Mouse (Mus musculus) embryonic stem cell, embryonic (primary cell): Measurements from ENCODE around the gene Snapc3.

Experiments used
- CTCF ChIA-PET, 4 experiments: fragments of 300-600 bp in 2 of 4; fragments of 350-600 bp in 2 of 4; sonication (Branson Sonifier 250); formaldehyde crosslinking; loops; one replicate each; lab custom pipeline; 2022; ENCODE audit warnings: inconsistent platforms in 2 of 4; lab: Charles Lee
- POLR2A ChIA-PET, 4 experiments: fragments of 300-600 bp in 2 of 4; fragments of 350-600 bp in 2 of 4; sonication (Branson Sonifier 250); formaldehyde crosslinking; loops; one replicate each; lab custom pipeline; 2022; ENCODE audit warnings: antibody characterized with exemption in 4 of 4, inconsistent platforms in 1 of 4; lab: Charles Lee

Gene Snapc3

DNA sequence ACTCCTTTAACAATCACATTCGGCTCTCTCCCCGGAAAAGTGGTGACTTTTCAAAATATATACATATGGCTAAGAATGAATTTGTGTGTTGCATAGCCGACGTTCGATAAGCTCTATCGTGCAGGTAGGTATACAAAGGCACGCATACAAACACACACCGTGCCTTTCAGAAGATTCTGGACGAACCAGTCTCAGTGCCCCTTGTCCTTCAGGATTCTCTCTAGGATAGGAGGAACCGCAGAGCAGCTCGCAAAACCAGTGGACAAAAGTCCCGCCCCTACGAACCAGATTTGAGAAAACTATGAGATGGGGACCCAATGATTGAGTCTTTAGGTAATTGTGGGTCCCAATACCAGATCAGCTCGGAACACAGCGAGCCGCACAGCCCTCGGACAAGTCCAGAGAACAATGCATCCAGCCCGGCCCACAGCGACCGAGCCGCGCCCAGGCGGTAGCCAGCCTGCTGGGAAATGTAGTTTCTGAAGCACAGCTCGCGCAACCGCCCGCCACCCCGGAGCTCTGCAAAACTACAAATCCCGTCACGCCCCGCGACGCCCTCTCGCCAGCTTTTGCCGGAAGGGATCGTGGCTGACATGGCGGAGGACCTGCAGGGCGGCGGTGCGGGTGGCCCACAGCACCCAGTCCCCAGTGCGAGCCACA is at the start of gene Snapc3:
Gene Snapc3 (plus strand): TSS at position 565 of the 660 bp plus-strand sequence.
- POLR2A ChIA-PET: interaction anchor here (0.6 to 2.9 kb wide), 46 partner anchors 9 to 204 kb away, joined by 3 to 16 read pairs (median 4); partner anchors contain the start of genes Ccdc171 (in 3 of the 4) and Psip1 (in 2 of the 4)
- CTCF ChIA-PET: interaction anchor here in 3 of 4 experiments (0.6 to 1.7 kb wide), 11 partner anchors 11 to 193 kb away, joined by 3 to 6 read pairs (median 3); partner anchors contain the start of gene Psip1 (in 2 of the 3)

DNA sequence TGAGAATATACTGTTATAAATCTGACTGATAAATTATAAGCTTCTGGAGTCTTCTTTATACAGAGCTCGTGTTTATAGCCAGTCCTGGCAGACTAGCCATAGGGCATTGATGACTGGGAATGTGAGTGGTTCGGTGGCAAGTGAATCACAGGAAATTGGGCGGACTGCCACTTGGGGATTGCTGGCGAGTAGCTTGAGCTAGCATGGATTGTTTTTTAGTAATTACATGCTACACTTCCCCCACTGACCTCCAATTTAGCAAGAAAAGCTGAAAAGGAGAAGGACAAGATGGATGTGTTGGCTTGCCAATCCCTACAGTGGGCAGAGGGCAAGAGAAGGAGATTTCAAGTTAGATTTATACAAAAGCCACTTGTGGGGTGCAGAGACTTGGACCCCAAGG is 44.1 kb upstream of the Snapc3 start:
- ChIA-PET CTCF (interaction anchor here in 1 of 4 experiments (1.1 kb wide), 1 partner anchor 149 kb away, joined by 4 read pairs; no protein-coding TSS in a partner anchor), POLR2A (interaction anchor here in 1 of 4 experiments (2.1 kb wide), 1 partner anchor 9 kb away, joined by 8 read pairs; no protein-coding TSS in a partner anchor)

DNA sequence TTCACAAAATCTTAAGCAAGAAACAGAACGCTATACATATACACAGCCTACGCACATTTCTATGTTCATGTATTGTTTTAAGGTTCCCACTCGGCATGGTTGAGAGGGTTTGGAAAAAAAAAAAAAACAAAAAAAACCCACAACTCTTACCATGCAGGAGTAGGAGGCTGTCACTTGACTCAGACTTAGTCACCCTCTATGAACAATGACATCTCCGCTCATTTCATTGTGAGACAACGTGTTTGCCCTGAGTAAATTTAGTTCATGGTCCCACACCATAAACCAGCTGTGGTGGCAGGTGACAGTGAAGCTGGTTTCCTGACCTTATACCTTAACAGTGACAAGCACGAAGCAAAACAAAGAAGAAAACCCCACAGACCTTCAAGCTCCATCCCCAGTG is 41.9 kb upstream of the Snapc3 start:
- CTCF ChIA-PET: interaction anchor here in 2 of 4 experiments (1.1 to 2.2 kb wide), 3 partner anchors 8 to 53 kb away, joined by 3 to 10 read pairs (median 6); no protein-coding TSS in a partner anchor

DNA sequence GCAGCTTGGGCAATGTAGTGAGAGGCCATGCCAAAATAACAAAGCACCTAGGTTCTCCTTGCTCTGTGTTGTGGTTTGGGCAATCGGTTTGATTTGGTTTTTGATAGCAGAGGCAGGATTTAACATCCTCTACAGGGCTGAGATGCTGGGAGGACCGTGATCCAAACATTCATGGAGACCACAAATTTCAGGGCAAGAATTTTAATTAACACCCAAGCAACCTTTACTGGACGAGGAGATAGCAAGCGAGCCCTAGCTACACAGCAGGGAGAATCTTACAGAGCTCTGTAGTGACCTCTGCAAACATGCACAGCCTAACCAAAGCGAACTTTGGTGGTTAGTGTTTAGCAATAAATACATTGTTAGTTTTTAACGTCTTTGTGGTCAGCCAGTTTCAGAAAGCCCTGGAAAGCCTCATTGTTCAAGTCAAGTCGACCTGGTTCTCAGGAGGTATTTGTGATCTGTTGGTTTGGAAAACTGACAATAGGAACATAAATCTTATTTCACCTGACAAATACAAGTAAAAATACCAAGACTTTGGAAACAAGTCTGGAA is 41.0 kb upstream of the Snapc3 start:
- ChIA-PET POLR2A (interaction anchor here in 1 of 4 experiments (0.9 to 1.3 kb wide), 2 partner anchors 21 to 40 kb away, joined by 3 to 5 read pairs; no protein-coding TSS in a partner anchor), CTCF (interaction anchor here in 2 of 4 experiments (1.1 to 1.2 kb wide), 2 partner anchors 8 to 52 kb away, joined by 3 to 10 read pairs; no protein-coding TSS in a partner anchor)

More for the DNA sequence above, 41.9 kb upstream of the Snapc3 start:
- POLR2A ChIA-PET: interaction anchor here in 2 of 4 experiments (0.6 to 1.3 kb wide), 5 partner anchors 20 to 548 kb away, joined by 3 to 5 read pairs (median 4); no protein-coding TSS in a partner anchor

DNA sequence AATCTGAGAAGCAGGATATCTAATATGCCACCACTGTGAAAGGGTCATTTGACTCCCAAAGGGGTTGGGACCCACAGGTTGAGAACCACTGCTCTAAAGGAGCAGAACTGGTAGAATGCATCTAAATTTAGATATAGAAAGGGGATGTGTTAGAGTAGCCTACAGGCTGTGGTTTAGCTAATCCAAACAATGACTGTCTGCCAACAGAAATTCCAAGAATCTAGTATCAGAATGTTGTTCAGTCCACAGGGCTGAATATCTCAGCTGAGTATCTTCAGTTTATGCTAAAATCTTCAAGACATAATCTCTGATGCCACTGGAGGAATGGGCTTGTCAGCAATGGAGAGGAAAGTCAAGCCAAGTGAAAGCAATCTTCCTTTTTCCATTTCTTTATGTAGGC is 38.5 kb upstream of the Snapc3 start:
- CTCF ChIA-PET: interaction anchor here in 1 of 4 experiments (0.5 kb wide), 1 partner anchor 15 kb away, joined by 3 read pairs; no protein-coding TSS in a partner anchor
- POLR2A ChIA-PET: interaction anchor here in 1 of 4 experiments (0.6 kb wide), 1 partner anchor 335 kb away, joined by 3 read pairs; no protein-coding TSS in a partner anchor

DNA sequence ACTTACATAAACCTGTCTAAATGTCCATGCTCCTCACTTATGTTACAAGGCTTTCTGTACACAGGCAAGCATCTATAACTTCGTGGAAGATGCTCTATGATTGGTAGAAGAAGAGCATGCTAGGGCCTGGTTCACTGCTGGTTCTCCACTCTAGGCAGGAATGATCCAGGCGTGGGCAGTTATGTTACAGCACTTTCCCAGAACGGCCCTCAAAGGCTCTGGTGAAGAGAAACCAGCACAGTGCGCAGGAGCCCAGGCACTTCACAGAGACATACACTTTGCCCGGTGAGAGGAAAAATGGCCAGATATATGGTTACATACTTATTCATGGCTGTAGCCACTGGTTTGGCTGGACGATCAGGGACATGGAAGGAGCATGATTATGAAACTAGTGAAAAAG is 37.8 kb upstream of the Snapc3 start:
- POLR2A ChIA-PET: no interaction called here

DNA sequence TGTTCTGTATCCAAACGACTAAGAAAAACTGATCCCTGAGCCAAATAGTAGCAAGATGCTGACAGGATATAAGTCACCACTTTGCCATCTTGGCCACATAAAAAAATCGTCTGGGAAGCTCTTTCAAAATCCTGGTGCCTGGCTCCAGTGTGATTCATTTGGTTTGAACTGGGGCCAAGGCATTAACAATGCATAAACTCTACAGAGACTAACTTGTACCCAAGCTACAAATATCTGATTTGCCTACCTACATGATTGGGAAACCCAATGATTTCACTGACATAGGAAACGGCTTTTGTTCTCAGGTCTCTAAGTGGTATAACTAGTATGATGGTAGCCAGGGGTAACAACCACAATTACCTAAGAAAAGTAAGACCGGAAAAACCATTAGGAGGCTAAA is 37.3 kb upstream of the Snapc3 start:
- CTCF ChIA-PET: interaction anchor here in 1 of 4 experiments (0.7 kb wide), 1 partner anchor 14 kb away, joined by 4 read pairs; no protein-coding TSS in a partner anchor
- POLR2A ChIA-PET: interaction anchor here in 1 of 4 experiments (0.7 kb wide), 1 partner anchor 27 kb away, joined by 4 read pairs; no protein-coding TSS in a partner anchor

More for the DNA sequence above, 37.8 kb upstream of the Snapc3 start:
- CTCF ChIA-PET: no interaction called here

DNA sequence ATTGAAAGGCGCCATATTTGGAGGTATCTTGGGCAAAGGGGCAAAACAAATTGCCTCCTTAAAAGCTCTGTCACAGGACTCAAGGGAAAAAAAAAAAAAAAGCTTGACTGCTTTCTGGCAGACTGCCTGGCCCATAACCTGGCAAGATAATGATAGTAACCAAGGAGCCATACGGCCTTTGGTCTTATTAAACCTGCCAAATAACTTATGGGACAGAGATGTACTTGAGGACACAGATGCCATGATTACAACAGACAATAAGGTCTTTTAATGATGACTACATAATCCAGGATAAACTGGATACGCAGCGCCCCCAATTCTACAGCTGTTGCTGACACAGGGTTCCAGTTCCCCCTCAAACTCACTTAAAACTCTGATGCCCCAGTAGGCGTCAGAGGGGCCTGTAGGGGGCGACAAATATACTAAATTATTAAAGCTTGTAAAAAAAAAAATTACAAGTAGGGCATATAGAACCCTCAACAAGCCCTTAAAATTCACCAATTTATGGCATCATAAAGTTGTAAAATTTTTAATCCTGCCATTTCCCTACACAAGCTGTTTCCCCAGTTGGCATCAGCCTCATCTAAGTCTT is 33.5 kb upstream of the Snapc3 start:
- ChIA-PET POLR2A (interaction anchor here in 3 of 4 experiments (0.7 to 2.0 kb wide), 3 partner anchors 13 to 141 kb away, joined by 3 to 9 read pairs (median 5); partner anchors contain the start of gene Ccdc171 (in 1 of the 3)), CTCF (interaction anchor here (0.6 to 1.5 kb wide), 23 partner anchors 8 to 1044 kb away, joined by 3 to 10 read pairs (median 3); partner anchors contain the start of genes Snapc3 (in 2 of the 4) and Ccdc171 (in 1 of the 4))

DNA sequence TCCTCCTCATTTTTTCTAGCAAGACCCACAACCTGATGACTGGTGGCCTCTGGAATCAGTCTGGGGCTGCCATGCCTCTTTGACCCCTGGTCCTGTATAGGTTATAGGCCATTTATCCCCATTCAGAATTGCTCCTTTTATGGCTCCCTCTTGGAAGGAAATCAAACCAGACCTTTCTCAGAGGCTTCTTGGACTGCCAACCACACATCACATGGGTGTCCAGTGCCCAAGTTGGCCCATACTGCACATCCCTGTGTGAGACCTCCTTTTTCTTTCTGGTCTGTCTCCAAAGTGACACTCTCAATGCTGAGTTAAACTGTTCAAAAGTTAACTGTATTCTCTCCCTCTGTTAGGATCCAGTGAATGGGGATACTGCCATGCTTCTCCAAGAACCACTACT is 32.4 kb upstream of the Snapc3 start:
- ChIA-PET CTCF (no interaction called here), POLR2A (no interaction called here)

DNA sequence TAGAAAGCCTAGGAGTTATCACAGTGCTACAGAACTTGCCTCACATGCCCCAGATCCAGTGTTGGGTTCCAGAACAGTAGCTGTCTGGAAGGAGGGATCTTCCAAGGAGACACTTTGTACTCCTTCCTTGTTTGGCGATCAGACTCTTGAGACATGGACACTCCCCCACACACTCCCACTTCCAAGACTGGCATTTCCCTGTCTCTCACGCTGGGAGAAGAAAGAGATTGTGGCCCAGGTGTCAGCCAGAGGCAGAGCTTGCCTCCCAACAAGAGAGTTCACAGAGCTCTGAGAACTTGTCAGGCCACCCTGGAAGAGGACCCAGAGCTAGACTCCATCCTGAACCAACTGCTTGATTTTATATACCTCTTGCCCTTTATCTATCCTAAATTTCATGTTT is 27.0 kb upstream of the Snapc3 start:
- ChIA-PET CTCF (interaction anchor here in 1 of 4 experiments (0.5 kb wide), 1 partner anchor 1137 kb away, joined by 3 read pairs; no protein-coding TSS in a partner anchor), POLR2A (interaction anchor here in 2 of 4 experiments (1.2 to 2.3 kb wide), 5 partner anchors 9 to 33 kb away, joined by 3 to 8 read pairs (median 4); partner anchors contain the start of gene Snapc3 (in 1 of the 2))

DNA sequence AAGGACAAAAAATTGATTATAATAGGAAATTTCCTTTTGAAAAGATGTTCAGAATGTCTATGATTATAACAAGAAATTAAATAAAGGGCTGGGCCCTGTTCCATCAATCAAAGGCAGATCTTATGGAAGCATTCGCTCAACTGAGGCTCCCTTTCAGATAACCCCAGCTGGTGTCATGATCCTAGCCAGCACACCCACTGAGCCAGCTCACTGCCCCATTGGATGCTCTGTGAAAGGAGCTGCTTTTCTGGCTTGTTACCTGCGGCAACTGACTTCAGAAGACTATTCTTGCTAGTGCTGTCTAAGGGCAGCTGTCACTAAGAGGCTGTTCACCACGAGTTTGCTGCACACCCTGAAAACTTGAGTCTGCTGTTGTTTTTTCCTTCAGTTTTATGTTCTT is 25.6 kb upstream of the Snapc3 start:
- CTCF ChIA-PET: no interaction called here
- POLR2A ChIA-PET: interaction anchor here in 2 of 4 experiments (0.7 to 1.9 kb wide), 2 partner anchors 22 to 63 kb away, joined by 4 read pairs; no protein-coding TSS in a partner anchor

DNA sequence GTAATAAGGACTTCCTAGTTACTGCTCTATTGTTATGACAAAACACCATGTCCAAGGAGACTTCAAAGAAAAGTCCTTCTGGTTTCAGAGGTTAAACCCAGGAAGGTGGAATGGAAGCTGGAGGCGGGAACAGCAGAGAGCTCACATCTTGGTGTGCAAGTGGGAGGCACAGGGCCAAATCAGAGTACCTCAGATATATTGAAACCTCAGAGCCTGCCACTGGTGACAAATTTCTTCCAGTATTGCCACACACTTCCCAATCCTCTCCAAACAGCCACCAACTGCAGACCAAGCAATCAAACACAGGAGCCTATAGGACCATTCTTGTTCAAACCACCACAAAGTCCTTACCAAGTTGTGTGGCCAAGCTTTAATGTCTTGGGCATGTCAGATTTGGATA is 23.8 kb upstream of the Snapc3 start:
- ChIA-PET CTCF (interaction anchor here in 2 of 4 experiments (0.7 to 0.9 kb wide), 2 partner anchors 10 to 30 kb away, joined by 3 read pairs; no protein-coding TSS in a partner anchor), POLR2A (interaction anchor here (0.6 to 1.2 kb wide), 6 partner anchors 8 to 1769 kb away, joined by 3 to 7 read pairs (median 4); partner anchors contain the start of gene Snapc3 (in 1 of the 4))

DNA sequence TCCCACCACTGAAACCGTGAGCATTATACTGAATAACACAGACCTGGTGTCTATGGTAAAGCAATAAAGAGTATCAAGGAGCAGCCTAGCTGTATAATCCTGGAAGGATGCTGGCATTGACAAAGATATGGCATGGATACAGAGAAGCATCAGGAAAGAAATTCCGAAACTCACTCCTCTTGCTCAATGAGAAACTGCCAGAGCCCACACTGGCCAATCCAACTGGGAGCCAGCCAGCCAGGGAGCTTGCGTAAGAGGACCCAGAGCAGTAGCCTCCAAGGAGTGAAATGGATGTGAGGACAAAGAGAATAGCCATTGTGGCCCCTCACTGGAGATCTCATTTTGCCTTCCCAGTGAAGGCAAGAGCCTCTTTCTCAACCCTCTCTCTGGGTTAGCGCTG is 21.2 kb upstream of the Snapc3 start:
- POLR2A ChIA-PET: interaction anchor here in 2 of 4 experiments (1.3 to 2.0 kb wide), 2 partner anchors 13 to 21 kb away, joined by 3 to 9 read pairs; partner anchors contain the start of gene Snapc3 (in 1 of the 2)
- CTCF ChIA-PET: no interaction called here

DNA sequence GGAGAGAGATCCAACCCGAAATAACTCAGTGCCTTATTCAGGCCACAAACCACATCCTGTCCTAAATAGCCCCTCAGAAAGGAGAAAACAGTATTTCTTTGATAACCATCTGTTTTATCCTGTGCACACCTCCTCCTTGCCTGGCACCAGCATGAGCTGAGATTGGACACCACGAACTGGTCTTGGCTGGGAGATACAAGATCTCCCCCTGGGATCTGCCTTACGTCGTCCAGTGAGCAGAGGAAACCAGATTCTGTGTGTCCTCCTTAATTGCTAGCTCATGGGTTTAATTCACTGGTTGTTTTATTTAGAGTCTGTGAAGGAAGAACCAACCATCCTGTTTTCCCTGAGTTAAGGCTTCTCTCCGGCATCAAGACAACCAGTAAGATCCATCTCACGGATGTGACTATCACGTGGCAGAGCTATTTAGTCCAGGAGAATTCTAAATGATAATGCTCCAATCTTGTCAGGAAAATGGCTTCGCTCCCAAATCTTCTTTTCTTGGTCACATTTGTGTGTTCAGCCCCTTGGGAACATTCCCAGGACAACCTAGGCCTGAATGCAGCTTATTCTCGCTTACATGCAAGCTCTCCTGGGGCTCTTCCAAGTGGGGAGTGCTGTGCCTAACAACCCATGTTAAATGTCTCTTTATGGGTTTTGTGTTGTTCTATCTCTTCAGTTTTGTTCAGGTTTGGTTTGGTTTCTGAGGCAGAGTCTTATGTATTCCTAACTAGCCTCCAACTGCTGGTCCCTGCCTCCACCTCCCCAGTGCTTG is 20.3 kb upstream of the Snapc3 start:
- ChIA-PET POLR2A (interaction anchor here in 2 of 4 experiments (1.3 to 2.0 kb wide), 3 partner anchors 9 to 20 kb away, joined by 3 to 9 read pairs (median 3); partner anchors contain the start of gene Snapc3 (in 1 of the 2)), CTCF (no interaction called here)

DNA sequence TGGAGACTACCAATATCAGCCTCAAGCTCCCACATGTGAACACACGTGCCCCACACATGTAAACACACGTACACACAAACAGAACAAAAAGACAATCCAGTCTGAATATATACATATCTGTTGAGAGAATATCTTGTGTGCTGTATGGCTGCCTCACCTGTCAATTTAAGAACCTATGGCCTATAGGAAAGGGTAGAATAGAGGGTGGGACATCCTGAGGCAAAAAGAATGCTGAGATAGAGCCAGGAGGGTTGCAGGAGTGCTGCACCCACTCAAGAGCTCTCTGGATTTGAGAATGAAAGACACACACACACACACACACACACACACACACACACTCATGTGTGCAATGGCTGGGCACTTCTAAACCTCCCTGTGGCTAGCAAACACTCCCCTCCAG is 19.0 kb upstream of the Snapc3 start:
- ChIA-PET POLR2A (interaction anchor here in 1 of 4 experiments (0.6 to 2.9 kb wide), 3 partner anchors 9 to 66 kb away, joined by 3 to 8 read pairs (median 4); no protein-coding TSS in a partner anchor), CTCF (interaction anchor here in 1 of 4 experiments (0.7 kb wide), 1 partner anchor 9 kb away, joined by 3 read pairs; no protein-coding TSS in a partner anchor)

DNA sequence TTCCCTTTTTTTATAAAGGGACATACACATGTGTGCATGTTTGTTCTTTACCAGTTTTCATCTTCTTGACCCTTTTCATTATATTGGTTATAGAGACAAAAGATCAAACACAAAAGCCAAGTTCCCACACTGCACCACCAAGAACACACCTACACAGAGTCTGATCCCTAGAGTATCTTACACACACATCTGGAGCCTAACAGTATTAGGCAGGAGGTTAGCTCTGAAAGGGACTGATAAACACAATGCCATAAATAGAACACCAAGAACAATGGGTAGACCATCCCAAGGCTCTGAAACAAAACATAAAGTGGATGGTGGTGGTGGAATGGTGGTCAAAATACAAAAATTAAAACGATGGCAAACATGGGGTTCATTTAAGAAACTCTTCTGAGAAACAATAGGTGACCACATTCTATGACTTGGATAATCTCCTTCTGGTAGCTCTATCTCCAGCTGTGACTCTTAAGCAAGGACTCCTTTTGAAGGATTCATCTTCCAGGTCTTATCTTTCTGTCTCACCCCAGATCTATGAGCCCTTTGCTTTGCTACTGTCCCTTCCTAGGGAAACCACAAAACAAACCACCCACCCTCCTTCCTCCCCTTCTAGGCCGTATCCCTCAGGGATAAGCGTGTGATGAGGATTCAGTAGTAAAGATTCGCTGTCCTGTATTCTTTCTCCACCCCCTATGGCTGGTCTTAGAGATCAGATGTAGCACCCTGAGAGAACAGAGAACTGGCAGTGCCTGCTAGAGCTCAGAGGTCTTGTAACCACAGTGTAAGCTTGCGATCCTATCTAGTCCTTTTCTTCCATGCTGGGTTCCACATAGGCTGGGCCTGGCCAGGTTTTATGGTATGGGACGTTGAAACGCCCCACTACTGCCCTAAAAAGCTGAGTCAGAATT is 16.6 kb upstream of the Snapc3 start:
- POLR2A ChIA-PET: interaction anchor here in 2 of 4 experiments (0.6 to 2.9 kb wide), 5 partner anchors 7 to 16 kb away, joined by 3 to 8 read pairs (median 3); partner anchors contain the start of gene Snapc3 (in 1 of the 2)
- CTCF ChIA-PET: interaction anchor here in 2 of 4 experiments (0.6 kb wide), 2 partner anchors 37 to 77 kb away, joined by 3 to 4 read pairs; partner anchors contain the start of gene Ttc39b (in 1 of the 2)
